Mouse (Mus musculus): ENCODE data around the gene Tkt. TPM values are rescaled to one million over a fixed set of nuclear protein-coding genes. Genes with fewer than 3 reads are reported as not detected.
A peak's percentile ranks its signal among the peaks of the same experiment; 100 is the strongest.

Gene Tkt
- total and polyA plus RNA-seq, 2 experiments from 2014 or later, result 37.8 to 108 TPM

DNA sequence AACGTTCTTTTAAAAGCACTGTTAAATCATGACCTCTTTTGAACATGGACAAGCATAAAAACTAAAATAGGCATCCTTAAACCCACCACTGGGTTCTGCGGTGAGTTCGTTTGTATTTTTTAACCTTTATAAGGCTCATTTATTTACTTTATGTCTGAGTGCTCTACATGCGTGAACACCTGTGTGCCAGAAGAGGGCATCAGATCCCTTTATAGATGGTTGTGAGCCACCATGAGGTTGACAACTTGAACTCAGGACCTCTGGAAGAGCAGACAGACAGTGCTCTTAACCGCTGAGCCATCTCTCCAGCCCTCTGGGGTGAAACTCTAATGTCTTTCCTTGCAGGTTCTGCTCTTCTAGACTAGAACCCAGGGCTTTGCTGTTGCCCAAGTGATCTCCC is 37.2 kb downstream of the Tkt start:
- ATAC-seq (ENCODE audit: insufficient read depth, low read depth), result no peak
- Histone ChIP-seq H3K36me3 (replicated peaks; ENCODE audit: control insufficient read depth, insufficient read depth, low read length) (no peaks in the 10 kb centered on the region), H3K9ac (replicated peaks; ENCODE audit: low read depth, low read length) (0 out of 2 replicates have a peak overlapping the region, but pooled peaks have one; percentile 33), H3K9me3 (replicated peaks; ENCODE audit: control insufficient read depth, low read length) (no peaks in the 10 kb centered on the region), H3K27me3 (ENCODE audit: control insufficient read depth, insufficient read depth, low read length) (no peaks in the 10 kb centered on the region), H3K4me2 (ENCODE audit: low read depth, low read length) (no peak overlapping the region), H3K4me1 (ENCODE audit: control insufficient read depth, insufficient read depth) (peaks cover 12% of the 10 kb centered on the region; the same call in 1 of the 2 replicates), H3K27ac (ENCODE audit: low read depth) (no peak overlapping the region), H3K4me3 (ENCODE audit: low read depth, low read length) (no peak overlapping the region)
- no peak for TF ChIP-seq EP300 (IDR thresholded peaks at IDR 0.05; ENCODE audit: low read depth)
- no peak for TF ChIP-seq CTCF (IDR thresholded peaks at IDR 0.05; ENCODE audit: low read depth)
- DNase-seq (ENCODE audit: low spot score), result no peak
- 73% methylated on average over 5 of the region's 5 CpGs for WGBS

DNA sequence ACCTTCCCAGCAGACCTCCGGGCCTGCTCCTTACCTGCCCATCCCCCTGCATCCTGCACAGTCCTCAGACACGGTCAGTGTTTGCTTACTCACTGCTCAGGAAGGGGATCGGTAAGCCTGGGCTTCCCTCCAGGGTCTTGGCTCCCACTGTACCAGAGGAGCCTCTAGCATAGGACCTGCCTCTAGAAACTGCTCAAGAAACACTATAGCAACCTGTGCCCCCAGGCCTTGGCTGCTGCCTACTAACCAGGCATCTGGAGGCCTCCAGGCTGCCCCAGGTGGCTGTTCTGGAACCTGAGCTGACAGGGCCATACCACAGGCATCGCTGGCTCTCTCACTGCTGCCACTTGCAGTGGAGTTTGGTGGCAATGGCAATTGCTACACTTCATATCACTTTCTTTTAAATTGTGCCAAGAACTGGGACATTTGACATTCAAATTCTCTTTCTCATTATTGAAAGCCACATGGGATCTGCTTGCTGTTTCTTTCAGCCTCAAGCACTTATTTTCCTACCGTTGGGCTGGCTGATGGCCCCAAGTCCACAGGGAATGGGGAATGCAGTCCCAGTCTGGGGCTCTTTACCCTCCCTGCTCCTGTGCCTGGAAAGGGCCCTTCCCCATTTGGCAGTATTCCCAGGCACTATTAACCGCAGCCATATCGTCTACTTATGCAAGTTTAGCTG is 38.8 kb downstream of the Tkt start:
- 24% methylated on average over 7 of the region's 7 CpGs for WGBS
- Histone ChIP-seq H3K4me2 (ENCODE audit: low read depth, low read length) (no peak overlapping the region), H3K4me3 (ENCODE audit: low read depth, low read length) (no peak overlapping the region), H3K27ac (ENCODE audit: low read depth) (peak overlapping the region; percentile 25; the same call in 1 of the 2 replicates), H3K9me3 (replicated peaks; ENCODE audit: control insufficient read depth, low read length) (no peaks in the 10 kb centered on the region), H3K36me3 (replicated peaks; ENCODE audit: control insufficient read depth, insufficient read depth, low read length) (no peaks in the 10 kb centered on the region), H3K27me3 (ENCODE audit: control insufficient read depth, insufficient read depth, low read length) (no peaks in the 10 kb centered on the region), H3K9ac (replicated peaks; ENCODE audit: low read depth, low read length) (no peak overlapping the region), H3K4me1 (ENCODE audit: control insufficient read depth, insufficient read depth) (peaks cover 12% of the 10 kb centered on the region; the same call in 1 of the 2 replicates)
- ATAC-seq (ENCODE audit: insufficient read depth, low read depth) (no peak), DNase-seq (ENCODE audit: low spot score) (no peak)
- TF ChIP-seq CTCF (IDR thresholded peaks at IDR 0.05; ENCODE audit: low read depth) (no peak), EP300 (IDR thresholded peaks at IDR 0.05; ENCODE audit: low read depth) (no peak)

DNA sequence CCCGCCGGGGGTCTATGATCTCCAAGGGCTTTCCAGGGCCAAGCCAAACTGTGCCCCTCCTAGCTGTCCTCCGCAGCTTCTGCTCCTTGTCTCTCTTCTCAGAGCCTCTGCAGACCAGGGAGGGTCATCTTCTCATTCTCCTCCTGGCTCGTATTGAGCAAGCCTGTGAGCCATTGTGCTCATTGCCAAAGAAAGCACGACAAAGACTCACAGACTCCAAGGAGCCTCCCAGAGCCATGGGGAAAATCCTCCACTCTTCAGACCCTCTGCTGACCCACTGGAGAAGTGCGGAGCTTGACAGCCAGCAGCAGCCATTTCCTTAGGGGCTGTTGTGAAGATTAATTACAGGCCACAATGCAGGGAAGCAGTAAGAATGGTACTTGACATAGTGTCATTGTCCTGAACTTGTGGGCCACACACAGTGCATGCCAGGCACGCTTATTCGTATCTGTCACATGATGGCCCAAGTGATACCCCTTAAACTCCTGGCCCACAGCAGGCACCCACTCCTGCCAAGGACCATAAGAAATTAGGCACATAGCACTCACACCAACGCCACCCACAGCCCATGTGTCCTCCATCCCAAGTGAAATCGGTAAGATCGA is 42.0 kb downstream of the Tkt start:
- Histone ChIP-seq H3K9me3 (replicated peaks; ENCODE audit: control insufficient read depth, low read length) (no peaks in the 10 kb centered on the region), H3K4me2 (ENCODE audit: low read depth, low read length) (no peak overlapping the region), H3K4me3 (ENCODE audit: low read depth, low read length) (no peak overlapping the region), H3K27ac (ENCODE audit: low read depth) (no peak overlapping the region), H3K9ac (replicated peaks; ENCODE audit: low read depth, low read length) (no peak overlapping the region), H3K27me3 (ENCODE audit: control insufficient read depth, insufficient read depth, low read length) (no peaks in the 10 kb centered on the region), H3K36me3 (replicated peaks; ENCODE audit: control insufficient read depth, insufficient read depth, low read length) (no peaks in the 10 kb centered on the region), H3K4me1 (ENCODE audit: control insufficient read depth, insufficient read depth) (peaks cover 25% of the 10 kb centered on the region)
- no peak for TF ChIP-seq CTCF (IDR thresholded peaks at IDR 0.05; ENCODE audit: low read depth)
- TF ChIP-seq EP300 (IDR thresholded peaks at IDR 0.05; ENCODE audit: low read depth), result no peak
- no peak for ATAC-seq (ENCODE audit: insufficient read depth, low read depth)
- DNase-seq (ENCODE audit: low spot score), result no peak
- WGBS, result 70% methylated on average over 11 of the region's 11 CpGs

DNA sequence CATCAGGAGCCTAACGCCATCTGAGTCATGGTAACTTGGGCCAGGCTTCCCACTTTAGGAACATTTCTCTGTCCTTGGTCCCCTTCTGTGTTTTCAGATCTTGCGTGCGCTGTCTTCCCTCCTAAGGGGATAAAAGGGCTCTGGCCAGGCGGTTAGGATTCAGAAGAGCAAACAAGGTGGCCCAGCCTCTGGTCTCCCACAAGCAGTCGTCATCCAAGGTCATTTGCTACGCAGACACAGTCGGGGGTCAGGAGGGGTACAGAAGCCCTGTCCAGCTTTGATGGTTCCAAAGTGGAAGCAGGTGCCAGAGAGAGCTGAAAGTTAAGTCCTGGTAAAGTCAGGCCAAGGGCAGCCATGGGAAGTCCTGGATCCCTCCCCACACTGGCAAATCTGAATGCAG is 42.8 kb downstream of the Tkt start:
- H3K4me1 ChIP-seq (ENCODE audit: control insufficient read depth, insufficient read depth), result peaks cover 28% of the 10 kb centered on the region
- 73% methylated on average over 7 of the region's 7 CpGs for WGBS

DNA sequence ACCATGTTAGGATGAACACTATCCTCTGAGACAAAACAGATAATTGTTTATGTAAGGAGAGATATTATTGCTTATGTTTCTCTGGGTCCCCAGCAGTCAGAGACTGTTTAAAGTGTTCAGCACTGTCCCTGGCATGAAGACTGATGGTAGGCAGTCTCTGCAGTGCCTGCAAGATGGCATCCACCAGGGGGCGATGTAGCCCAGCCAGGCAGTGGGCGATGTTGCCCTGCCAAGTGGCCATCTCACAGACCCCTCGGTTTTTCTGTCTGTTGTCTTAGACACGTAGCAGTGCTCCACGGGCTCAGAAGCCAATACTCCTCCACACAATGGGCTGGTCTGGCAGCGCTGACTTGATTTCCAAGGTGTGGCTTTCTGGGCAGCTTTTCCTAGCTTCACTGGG is 43.3 kb downstream of the Tkt start:
- peak; percentile 60 for DNase-seq (ENCODE audit: low spot score)
- TF ChIP-seq EP300 (IDR thresholded peaks at IDR 0.05; ENCODE audit: low read depth), result no peak
- peak; percentile 95 for TF ChIP-seq CTCF (IDR thresholded peaks at IDR 0.05; ENCODE audit: low read depth)
- Histone ChIP-seq H3K4me3 (ENCODE audit: low read depth, low read length) (no peak overlapping the region), H3K27me3 (ENCODE audit: control insufficient read depth, insufficient read depth, low read length) (no peaks in the 10 kb centered on the region), H3K27ac (ENCODE audit: low read depth) (no peak overlapping the region), H3K4me2 (ENCODE audit: low read depth, low read length) (peak overlapping the region; percentile 29; the same call in 1 of the 2 replicates), H3K36me3 (replicated peaks; ENCODE audit: control insufficient read depth, insufficient read depth, low read length) (no peaks in the 10 kb centered on the region; the same call in 1 of the 2 replicates), H3K9me3 (replicated peaks; ENCODE audit: control insufficient read depth, low read length) (no peaks in the 10 kb centered on the region), H3K4me1 (ENCODE audit: control insufficient read depth, insufficient read depth) (peaks cover 31% of the 10 kb centered on the region), H3K9ac (replicated peaks; ENCODE audit: low read depth, low read length) (no peak overlapping the region)
- 7% methylated on average over 6 of the region's 6 CpGs for WGBS
- ATAC-seq (ENCODE audit: insufficient read depth, low read depth), result peak; percentile 24; the same call in 1 of the 2 replicates

More for the DNA sequence above, 42.8 kb downstream of the Tkt start:
- no peak overlapping the region for H3K4me3 ChIP-seq (ENCODE audit: low read depth, low read length)
- no peaks in the 10 kb centered on the region for H3K27me3 ChIP-seq (ENCODE audit: control insufficient read depth, insufficient read depth, low read length)
- no peak overlapping the region for H3K4me2 ChIP-seq (ENCODE audit: low read depth, low read length)
- H3K27ac ChIP-seq (ENCODE audit: low read depth), result no peak overlapping the region
- TF ChIP-seq EP300 (IDR thresholded peaks at IDR 0.05; ENCODE audit: low read depth) (no peak), CTCF (IDR thresholded peaks at IDR 0.05; ENCODE audit: low read depth) (no peak)
- no peaks in the 10 kb centered on the region for H3K9me3 ChIP-seq (replicated peaks; ENCODE audit: control insufficient read depth, low read length)
- DNase-seq (ENCODE audit: low spot score) (no peak), ATAC-seq (ENCODE audit: insufficient read depth, low read depth) (no peak)
- H3K36me3 ChIP-seq (replicated peaks; ENCODE audit: control insufficient read depth, insufficient read depth, low read length), result no peaks in the 10 kb centered on the region; the same call in 1 of the 2 replicates
- H3K9ac ChIP-seq (replicated peaks; ENCODE audit: low read depth, low read length), result no peak overlapping the region
